Mouse (Mus musculus) MEL (cell line): ENCODE data around the gene Col4a3. TPM values are rescaled to one million over a fixed set of nuclear protein-coding genes. Genes with fewer than 3 reads are reported as not detected.
A peak's percentile ranks its signal among the peaks of the same experiment; 100 is the strongest.

ENCODE experiments used
- DNase-seq: peaks from one replicate; pipeline ENCODE4 v3.0.0; 2011; ENCODE audit warnings: low read depth, low spot score
- H3K27ac ChIP-seq: 2 replicates; pipeline ENCODE4 v1.5.1; 2012; ENCODE audit warnings: low read depth, mild to moderate bottlenecking, control low read depth, low read length, moderate library complexity; ENCODE audit not compliant: control insufficient read depth
- H3K27me3 ChIP-seq, 2 experiments: fragments of 150-350 bp in 1 of 2; sonication (generic) in 1 of 2; 2 replicates each; pipeline ENCODE4 v1.6.1; 2012; ENCODE audit warnings: low read length in 2 of 2, mild to moderate bottlenecking in 2 of 2, improper control_type of control experiment in 1 of 2, moderate library complexity in 1 of 2; ENCODE audit not compliant: insufficient read depth in 2 of 2, control insufficient read depth in 1 of 2
- H3K36me3 ChIP-seq, 2 experiments: 2 replicates each; pipeline ENCODE4 v1.6.1; 2012 to 2014; ENCODE audit warnings: low read length in 2 of 2, improper control_type of control experiment in 1 of 2, inconsistent platforms in 1 of 2, mild to moderate bottlenecking in 1 of 2; ENCODE audit not compliant: insufficient read depth in 2 of 2, control insufficient read depth in 1 of 2
- H3K4me1 ChIP-seq, 2 experiments: fragments of 150-350 bp in 1 of 2; sonication (generic) in 1 of 2; 2 replicates each; pipeline ENCODE4 v1.6.1; 2012; ENCODE audit warnings: low read length in 2 of 2, improper control_type of control experiment in 1 of 2, mild to moderate bottlenecking in 1 of 2; ENCODE audit not compliant: insufficient read depth in 2 of 2, control insufficient read depth in 1 of 2
- H3K4me3 ChIP-seq, 2 experiments: fragments of 150-350 bp in 1 of 2; sonication (generic) in 1 of 2; 2 replicates each; pipeline ENCODE4 v1.5.1; 2012; ENCODE audit warnings: low read depth in 2 of 2, low read length in 2 of 2, mild to moderate bottlenecking in 2 of 2, moderate library complexity in 2 of 2, control low read depth in 1 of 2, improper control_type of control experiment in 1 of 2; ENCODE audit not compliant: control insufficient read depth in 1 of 2, insufficient read depth in 1 of 2
- H3K79me2 ChIP-seq: 2 replicates; pipeline ENCODE4 v1.6.1; 2012; ENCODE audit warnings: mild to moderate bottlenecking, low read length, moderate library complexity; ENCODE audit not compliant: control insufficient read depth, poor library complexity, insufficient read depth
- H3K9ac ChIP-seq: 2 replicates; pipeline ENCODE4 v1.6.1; 2012; ENCODE audit warnings: low read depth, mild to moderate bottlenecking, control low read depth, low read length, moderate library complexity; ENCODE audit not compliant: control insufficient read depth, poor library complexity, severe bottlenecking
- H3K9me3 ChIP-seq: fragments of 150-350 bp; sonication (generic); replicated peaks from 2 replicates; pipeline ENCODE4 v1.6.1; 2012; ENCODE audit warnings: mild to moderate bottlenecking, low read length, improper control_type of control experiment, moderate library complexity; ENCODE audit not compliant: insufficient read depth
- BHLHE40 ChIP-seq: IDR thresholded peaks from 2 replicates; pipeline ENCODE4 v1.6.1; 2012; ENCODE audit warnings: low read depth, mild to moderate bottlenecking, inconsistent platforms, low read length, improper control_type of control experiment, borderline replicate concordance
- CTCF ChIP-seq, 3 experiments: IDR thresholded peaks in 2 of 3; conservative IDR thresholded peaks in 1 of 3; 2 replicates each; pipeline ENCODE4 v1.5.1; 2011 to 2012; ENCODE audit warnings: low read length in 3 of 3, low read depth in 2 of 3, mild to moderate bottlenecking in 2 of 3, improper control_type of control experiment in 1 of 3, inconsistent platforms in 1 of 3, mixed read lengths in 1 of 3, moderate library complexity in 1 of 3; ENCODE audit not compliant: control insufficient read depth in 1 of 3, insufficient read depth in 1 of 3, poor library complexity in 1 of 3, severe bottlenecking in 1 of 3
- E2F4 ChIP-seq: IDR thresholded peaks from 2 replicates; pipeline ENCODE4 v1.6.1; 2011; ENCODE audit warnings: low read depth, low read length, improper control_type of control experiment, borderline replicate concordance
- ELF1 ChIP-seq: IDR thresholded peaks from 2 replicates; pipeline ENCODE4 v1.6.1; 2014; ENCODE audit warnings: low read depth, mild to moderate bottlenecking, inconsistent platforms, low read length, improper control_type of control experiment, moderate library complexity
- EP300 ChIP-seq, 2 experiments: IDR thresholded peaks; 2 replicates each; pipeline ENCODE4 v1.6.1; 2011; ENCODE audit warnings: improper control_type of control experiment in 2 of 2, low read length in 2 of 2, low read depth in 1 of 2, mild to moderate bottlenecking in 1 of 2
- GABPA ChIP-seq: IDR thresholded peaks from 2 replicates; pipeline ENCODE4 v1.6.1; 2012; ENCODE audit warnings: low read depth, mild to moderate bottlenecking, inconsistent platforms, low read length, improper control_type of control experiment, moderate library complexity
- JUND ChIP-seq: IDR thresholded peaks from 2 replicates; pipeline ENCODE4 v1.6.1; 2011; ENCODE audit warnings: low read depth, mild to moderate bottlenecking, improper control_type of control experiment, low read length
- MAFK ChIP-seq: IDR thresholded peaks from 2 replicates; pipeline ENCODE4 v1.6.1; 2011; ENCODE audit warnings: low read depth, mild to moderate bottlenecking, low read length, improper control_type of control experiment, borderline replicate concordance
- MAX ChIP-seq: IDR thresholded peaks from 2 replicates; pipeline ENCODE4 v1.6.1; 2011; ENCODE audit warnings: low read length, improper control_type of control experiment
- MAZ ChIP-seq: IDR thresholded peaks from 2 replicates; pipeline ENCODE4 v1.6.1; 2012; ENCODE audit warnings: low read depth, mild to moderate bottlenecking, inconsistent platforms, low read length, improper control_type of control experiment
- MXI1 ChIP-seq: IDR thresholded peaks from 2 replicates; pipeline ENCODE4 v1.6.1; 2011; ENCODE audit warnings: mild to moderate bottlenecking, low read depth, low read length, improper control_type of control experiment
- MYB ChIP-seq: IDR thresholded peaks from 2 replicates; pipeline ENCODE4 v1.6.1; 2011; ENCODE audit warnings: mild to moderate bottlenecking, low read depth, low read length, improper control_type of control experiment
- MYC ChIP-seq: IDR thresholded peaks from 2 replicates; pipeline ENCODE4 v1.6.1; 2011; ENCODE audit warnings: low read depth, mild to moderate bottlenecking, low read length, improper control_type of control experiment, moderate library complexity
- NELFE ChIP-seq: IDR thresholded peaks from 2 replicates; pipeline ENCODE4 v1.6.1; 2011; ENCODE audit warnings: low read depth, low read length, improper control_type of control experiment
- NRF1 ChIP-seq: IDR thresholded peaks from 2 replicates; pipeline ENCODE4 v1.6.1; 2014; ENCODE audit warnings: low read depth, mild to moderate bottlenecking, inconsistent platforms, low read length, improper control_type of control experiment, moderate library complexity; ENCODE audit not compliant: poor library complexity, insufficient read depth, severe bottlenecking
- POLR2A ChIP-seq, 2 experiments: IDR thresholded peaks; 2 replicates each; pipeline ENCODE4 v1.6.1; 2011 to 2012; ENCODE audit warnings: low read length in 2 of 2, mild to moderate bottlenecking in 2 of 2, control low read depth in 1 of 2, improper control_type of control experiment in 1 of 2, low read depth in 1 of 2, moderate library complexity in 1 of 2; ENCODE audit not compliant: control insufficient read depth in 1 of 2, insufficient read depth in 1 of 2, poor library complexity in 1 of 2
- POLR2AphosphoS2 ChIP-seq: IDR thresholded peaks from 2 replicates; pipeline ENCODE4 v1.6.1; 2011; ENCODE audit warnings: low read length, improper control_type of control experiment
- POLR2AphosphoS5 ChIP-seq: IDR thresholded peaks from 2 replicates; pipeline ENCODE4 v1.6.1; 2012; ENCODE audit warnings: low read depth, borderline replicate concordance, mild to moderate bottlenecking, inconsistent platforms, low read length, moderate library complexity, mixed read lengths
- RCOR1 ChIP-seq: IDR thresholded peaks from 2 replicates; pipeline ENCODE4 v1.6.1; 2012; ENCODE audit warnings: low read depth, mild to moderate bottlenecking, inconsistent platforms, low read length, improper control_type of control experiment
- SIN3A ChIP-seq: IDR thresholded peaks from 2 replicates; pipeline ENCODE4 v1.6.1; 2012; ENCODE audit warnings: low read length, improper control_type of control experiment, inconsistent platforms
- TAL1 ChIP-seq: IDR thresholded peaks from 2 replicates; pipeline ENCODE4 v1.6.1; 2012; ENCODE audit warnings: mild to moderate bottlenecking, inconsistent platforms, low read length, moderate library complexity, mixed read lengths
- TCF12 ChIP-seq: IDR thresholded peaks from 2 replicates; pipeline ENCODE4 v1.6.1; 2014; ENCODE audit warnings: low read depth, mild to moderate bottlenecking, inconsistent platforms, low read length, improper control_type of control experiment, moderate library complexity
- USF1 ChIP-seq: IDR thresholded peaks from 2 replicates; pipeline ENCODE4 v1.6.1; 2014; ENCODE audit warnings: low read depth, mild to moderate bottlenecking, inconsistent platforms, low read length, improper control_type of control experiment, moderate library complexity
- ZKSCAN1 ChIP-seq: IDR thresholded peaks from 2 replicates; pipeline ENCODE4 v1.6.1; 2012; ENCODE audit warnings: low read depth, mild to moderate bottlenecking, inconsistent platforms, low read length, improper control_type of control experiment, moderate library complexity
- ZNF384 ChIP-seq: IDR thresholded peaks from 2 replicates; pipeline ENCODE4 v1.6.1; 2012; ENCODE audit warnings: low read depth, mild to moderate bottlenecking, inconsistent platforms, low read length, improper control_type of control experiment
- polyA plus RNA-seq, 2 experiments: library from polyadenylated mRNA; stranded (reverse) in 1 of 2; unstranded in 1 of 2; fragments of >175 nt in 1 of 2; fragments of >200 nt in 1 of 2; gene quantifications; 2 replicates each; pipeline versions ENCODE4 v1.2.1 to v1.2.4; 2012; ENCODE audit warnings: low replicate concordance in 2 of 2, low read depth in 1 of 2; ENCODE audit not compliant: insufficient read length in 2 of 2, insufficient read depth in 1 of 2, missing spikeins in 1 of 2
- total RNA-seq: library from RNA; depleted of rRNA; stranded (reverse); fragments of 300-350 nt; gene quantifications from 2 replicates; pipeline ENCODE4 v1.2.3, GENCODE M21; 2012

Col4a3 gene
- total and polyA plus RNA-seq, 3 experiments = 0.19 to 0.47 TPM; not detected in 1

GRCm38 (mm10) chr1:82576182-82576581, 10.5 kb upstream of the Col4a3 start:
- Histone ChIP-seq H3K4me1 (peaks cover 17 to 24% of the 10 kb centered on the region in 2 experiments), H3K27ac (no peak overlapping the region), H3K79me2 (no peaks in the 10 kb centered on the region), H3K9ac (no peak overlapping the region), H3K9me3 (no peaks in the 10 kb centered on the region), H3K27me3 (no peaks in the 10 kb centered on the region), H3K4me3 (no peak overlapping the region), H3K36me3 (peaks cover 0 to 16% of the 10 kb centered on the region in 2 experiments; a peak in 2 of 4 replicates)
- no peak for TF ChIP-seq ZNF384
- no peak for TF ChIP-seq TAL1
- peak; percentile 7 to 27 (median 17); a peak in 5 of 6 replicates for TF ChIP-seq CTCF (IDR thresholded peaks at IDR 0.05 in 2 of 3, conservative IDR thresholded peaks at IDR 0.05 in 1 of 3; ENCODE audit: control insufficient read depth in 1 of 3, insufficient read depth in 1 of 3, low read depth in 2 of 3, low read length in 3 of 3, poor library complexity in 1 of 3, severe bottlenecking in 1 of 3)
- DNase-seq = peak; percentile 26

- Histone ChIP-seq H3K4me3 (no peak overlapping the region), H3K4me1 (peaks cover 17 to 24% of the 10 kb centered on the region in 2 experiments)
- TF ChIP-seq SIN3A = no peak
- TF ChIP-seq USF1 = no peak
- no peak for TF ChIP-seq MYB
- TF ChIP-seq MAX = no peak
- no peak for TF ChIP-seq RCOR1
- TF ChIP-seq ZKSCAN1 = no peak
- TF ChIP-seq CTCF (IDR thresholded peaks at IDR 0.05 in 2 of 3, conservative IDR thresholded peaks at IDR 0.05 in 1 of 3; ENCODE audit: control insufficient read depth in 1 of 3, insufficient read depth in 1 of 3, low read depth in 2 of 3, low read length in 3 of 3, poor library complexity in 1 of 3, severe bottlenecking in 1 of 3) = no peak
Observed at GRCm38 (mm10) chr1:82577339-82577738, 9.4 kb upstream of the Col4a3 start.

GRCm38 (mm10) chr1:82577915-82578314, 8.8 kb upstream of the Col4a3 start:
- no peak overlapping the region for H3K9ac ChIP-seq
- H3K36me3 ChIP-seq = peaks cover 0 to 16% of the 10 kb centered on the region in 2 experiments; a peak in 2 of 4 replicates
- TF ChIP-seq ZNF384 (no peak), GABPA (no peak), POLR2AphosphoS2 (peak; percentile 64; the same call in 1 of the 2 replicates), BHLHE40 (peak; percentile 75), USF1 (no peak), MAZ (peak; percentile 71; the same call in 1 of the 2 replicates), MAFK (peak; percentile 77; the same call in 1 of the 2 replicates), POLR2AphosphoS5 (no peak), E2F4 (no peak), EP300 (IDR thresholded peaks at IDR 0.05; ENCODE audit: low read depth in 1 of 2, low read length in 2 of 2) (peak; percentile 98 to 99), MXI1 (peak; percentile 74; the same call in 1 of the 2 replicates), POLR2A (IDR thresholded peaks at IDR 0.05; ENCODE audit: control insufficient read depth in 1 of 2, insufficient read depth in 1 of 2, low read depth in 1 of 2, low read length in 2 of 2, poor library complexity in 1 of 2) (no peak), CTCF (IDR thresholded peaks at IDR 0.05 in 2 of 3, conservative IDR thresholded peaks at IDR 0.05 in 1 of 3; ENCODE audit: control insufficient read depth in 1 of 3, insufficient read depth in 1 of 3, low read depth in 2 of 3, low read length in 3 of 3, poor library complexity in 1 of 3, severe bottlenecking in 1 of 3) (no peak), JUND (peak; percentile 24; the same call in 1 of the 2 replicates), NRF1 (no peak), TCF12 (peak; percentile 96), ELF1 (no peak), ZKSCAN1 (no peak), MYC (peak; percentile 50; the same call in 1 of the 2 replicates), NELFE (peak; percentile 41)

More at GRCm38 (mm10) chr1:82577339-82577738, 9.4 kb upstream of the Col4a3 start:
- Histone ChIP-seq H3K9ac (no peak overlapping the region), H3K27ac (no peak overlapping the region), H3K79me2 (no peaks in the 10 kb centered on the region), H3K36me3 (peaks cover 0 to 16% of the 10 kb centered on the region in 2 experiments; a peak in 2 of 4 replicates), H3K27me3 (no peaks in the 10 kb centered on the region), H3K9me3 (no peaks in the 10 kb centered on the region)
- no peak for DNase-seq

More at GRCm38 (mm10) chr1:82577915-82578314, 8.8 kb upstream of the Col4a3 start:
- Histone ChIP-seq H3K27ac (peak overlapping the region; percentile 73), H3K4me3 (peak overlapping the region in 1 of 2 experiments; percentile 37; a peak in 1 of 4 replicates), H3K79me2 (no peaks in the 10 kb centered on the region), H3K9me3 (no peaks in the 10 kb centered on the region), H3K4me1 (peaks cover 17 to 24% of the 10 kb centered on the region in 2 experiments), H3K27me3 (no peaks in the 10 kb centered on the region)
- peak; percentile 77 for DNase-seq
